Mouse (Mus musculus): ENCODE data around the gene Cldn2.

DNA sequence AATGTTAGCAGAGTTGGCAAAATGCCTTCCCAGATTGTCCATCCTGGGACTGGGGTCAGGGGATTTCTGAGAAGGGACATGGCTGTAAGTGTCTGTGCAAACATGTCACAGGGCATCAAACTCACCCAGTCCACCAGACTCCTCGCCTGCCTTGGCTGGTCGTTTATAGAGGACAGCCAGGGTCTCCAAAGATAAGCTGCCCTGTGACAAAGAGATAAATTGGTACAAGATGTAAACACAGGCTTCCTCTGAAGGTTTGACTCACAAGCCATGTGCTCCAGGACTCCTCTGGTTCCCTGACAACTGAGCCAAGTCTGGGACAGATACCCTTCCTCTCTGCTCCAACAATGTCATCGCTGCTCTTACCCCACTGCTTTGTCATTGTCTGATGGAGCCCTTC is 19.6 kb upstream of the Cldn2 start:
- TF ChIP-seq CTCF (IDR thresholded peaks at IDR 0.05; ENCODE audit: control insufficient read depth, insufficient read depth, insufficient read length) (no peak), CEBPB (IDR thresholded peaks at IDR 0.05; ENCODE audit: low read depth) (no peak), MYOG (IDR thresholded peaks at IDR 0.05; ENCODE audit: control insufficient read depth, extremely low read depth, insufficient read length) (no peak), USF1 (IDR thresholded peaks at IDR 0.05; ENCODE audit: low read depth) (no peak), MAX (IDR thresholded peaks at IDR 0.05) (no peak), MYOD1 (IDR thresholded peaks at IDR 0.05; ENCODE audit: control insufficient read depth, insufficient read length, low read depth) (no peak)
